Mouse (Mus musculus) myocyte (in vitro differentiated cells): ENCODE results near the gene Agtrap.

Experiments used
- MAX ChIP-seq: IDR thresholded peaks from one replicate; pipeline ENCODE4 v1.6.1; 2011; ENCODE audit warnings: low read depth, mild to moderate bottlenecking, control low read depth
- MYOG ChIP-seq, 3 experiments: IDR thresholded peaks; one replicate each; pipeline ENCODE4 v1.6.1; 2011; ENCODE audit warnings: control low read depth in 2 of 3, low read depth in 2 of 3, mild to moderate bottlenecking in 2 of 3; ENCODE audit not compliant: insufficient read length in 2 of 3, control insufficient read depth in 1 of 3, insufficient read depth in 1 of 3
- POLR2A ChIP-seq: IDR thresholded peaks from one replicate; pipeline ENCODE4 v1.6.1; 2011; ENCODE audit warnings: low read depth, mild to moderate bottlenecking, control low read depth, moderate library complexity; ENCODE audit not compliant: insufficient read length
- TCF3 ChIP-seq: IDR thresholded peaks from one replicate; pipeline ENCODE4 v1.6.1; 2011; ENCODE audit warnings: low read depth, control low read depth; ENCODE audit not compliant: insufficient read length
- USF1 ChIP-seq: IDR thresholded peaks from one replicate; pipeline ENCODE4 v1.6.1; 2011; ENCODE audit warnings: low read depth, mild to moderate bottlenecking, control low read depth, moderate library complexity

- TF ChIP-seq MAX: no peak
- TF ChIP-seq USF1: no peak
- no peak for TF ChIP-seq POLR2A
- TF ChIP-seq MYOG (IDR thresholded peaks at IDR 0.05; ENCODE audit: control insufficient read depth in 1 of 3, insufficient read depth in 1 of 3, insufficient read length in 2 of 3, low read depth in 2 of 3): no peak
- TF ChIP-seq TCF3: no peak
Measured at GRCm38 (mm10) chr4:148067346-148067745, 20.5 kb downstream of the Agtrap start.
